Mouse (Mus musculus): ENCODE measurements around the gene Tfip11. TPM values are rescaled to one million over a fixed set of nuclear protein-coding genes. Genes with fewer than 3 reads are reported as not detected.

Gene Tfip11
- 37.0 and 37.2 TPM in 2 replicates for polyA plus RNA-seq (2015; fragmentation: Nextera tagmentation; extraction: Ambion mirVana)

- Histone ChIP-seq H3K27ac (ENCODE audit: low read length) (peak within 1 kb of the TSS; percentile 89), H3K4me2 (ENCODE audit: low read length) (peak within 1 kb of the TSS; percentile 71), H3K4me3 (ENCODE audit: low read depth, low read length) (peak within 1 kb of the TSS; percentile 97), H3K36me3 (ENCODE audit: control insufficient read depth, insufficient read depth, low read length) (peaks cover 19% of the 10 kb centered on the region), H3K9ac (ENCODE audit: low read depth, low read length) (peak within 1 kb of the TSS; percentile 83), H3K27me3 (ENCODE audit: control insufficient read depth, insufficient read depth, low read depth, low read length) (no peaks in the 10 kb centered on the region), H3K4me1 (ENCODE audit: control insufficient read depth, insufficient read depth, low read length) (peaks cover 14% of the 10 kb centered on the region), H3K9me3 (replicated peaks; ENCODE audit: control insufficient read depth, low read length, poor library complexity, severe bottlenecking) (no peaks in the 10 kb centered on the region)
- WGBS = 8% methylated on average over 48 of the region's 48 CpGs
- peak; percentile 92 for ATAC-seq
These were observed at the start of gene Tfip11 for GRCm38 (mm10) chr5:112325546-112326445. Gene Tfip11, plus strand, starts transcription at chr5:112326358.

DNA sequence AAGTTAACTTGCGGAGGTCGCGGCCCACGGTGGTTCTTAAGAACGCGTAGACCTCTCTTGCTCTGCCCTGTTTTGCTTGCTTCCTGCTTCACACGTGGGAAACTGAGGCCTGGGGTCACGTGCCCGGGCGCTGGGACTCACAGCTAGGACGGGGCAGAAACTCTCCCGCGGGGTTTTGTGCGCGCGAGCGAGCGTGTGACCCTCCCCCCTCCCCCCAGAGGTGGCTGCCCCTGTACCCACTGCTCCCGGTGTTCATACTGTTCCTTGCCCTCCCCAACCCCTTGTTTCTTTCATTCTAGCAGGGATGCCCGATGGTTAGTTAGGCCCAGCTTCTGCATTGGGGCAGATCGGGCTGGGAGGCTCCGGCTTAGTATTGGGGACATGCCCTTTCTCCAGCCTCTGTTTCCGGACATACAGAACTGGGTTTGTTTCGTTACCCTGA, 49.2 kb upstream of the Tfip11 start:
- Histone ChIP-seq H3K27me3 (ENCODE audit: control insufficient read depth, insufficient read depth, low read depth, low read length) (no peaks in the 10 kb centered on the region), H3K9me3 (replicated peaks; ENCODE audit: control insufficient read depth, low read length, poor library complexity, severe bottlenecking) (no peaks in the 10 kb centered on the region), H3K36me3 (ENCODE audit: control insufficient read depth, insufficient read depth, low read length) (no peaks in the 10 kb centered on the region), H3K4me1 (ENCODE audit: control insufficient read depth, insufficient read depth, low read length) (peaks cover 17% of the 10 kb centered on the region), H3K4me2 (ENCODE audit: low read length) (peak overlapping the region; percentile 95), H3K4me3 (ENCODE audit: low read depth, low read length) (peak overlapping the region; percentile 63), H3K27ac (ENCODE audit: low read length) (peak overlapping the region; percentile 20; the same call in 1 of the 2 replicates), H3K9ac (ENCODE audit: low read depth, low read length) (peak overlapping the region; percentile 75)
- peak; percentile 22; the same call in 1 of the 2 replicates for ATAC-seq
- WGBS = under 1% methylated on average over 19 of the region's 24 CpGs

DNA sequence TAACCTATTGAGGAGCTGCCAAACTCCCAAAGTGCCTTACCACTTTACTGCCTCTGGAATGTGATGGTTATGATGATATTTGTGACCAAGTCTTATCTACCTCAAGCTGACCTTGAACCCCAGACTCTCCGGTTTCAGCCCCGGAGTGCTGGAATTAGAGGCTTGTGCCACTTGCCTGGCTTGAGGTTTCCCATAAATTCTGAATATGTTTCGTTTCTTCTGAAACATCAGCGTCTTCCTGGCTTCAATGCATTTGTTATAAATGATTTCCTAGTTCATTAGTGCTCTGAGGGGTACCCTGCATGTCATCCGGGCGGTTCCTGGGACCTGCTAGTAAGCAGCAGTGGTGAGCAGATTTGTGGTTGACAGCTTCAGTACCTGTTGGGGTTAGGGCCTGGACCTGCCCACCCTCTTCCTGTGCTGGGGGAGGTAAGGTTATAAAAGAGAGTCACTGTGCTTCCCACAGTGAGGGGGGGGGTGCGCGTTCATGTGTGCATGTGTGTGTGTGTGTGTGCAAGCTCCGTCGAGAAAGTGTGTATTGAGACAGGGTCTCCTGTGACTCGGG, 48.2 kb upstream of the Tfip11 start:
- Histone ChIP-seq H3K9ac (ENCODE audit: low read depth, low read length) (no peak overlapping the region), H3K27ac (ENCODE audit: low read length) (no peak overlapping the region), H3K4me3 (ENCODE audit: low read depth, low read length) (no peak overlapping the region), H3K27me3 (ENCODE audit: control insufficient read depth, insufficient read depth, low read depth, low read length) (no peaks in the 10 kb centered on the region), H3K9me3 (replicated peaks; ENCODE audit: control insufficient read depth, low read length, poor library complexity, severe bottlenecking) (no peaks in the 10 kb centered on the region), H3K4me2 (ENCODE audit: low read length) (no peak overlapping the region; the same call in 1 of the 2 replicates), H3K4me1 (ENCODE audit: control insufficient read depth, insufficient read depth, low read length) (peaks cover 21% of the 10 kb centered on the region), H3K36me3 (ENCODE audit: control insufficient read depth, insufficient read depth, low read length) (no peaks in the 10 kb centered on the region)
- 91% methylated on average over 11 of the region's 11 CpGs for WGBS
- no peak for ATAC-seq

GRCm38 (mm10) chr5:112279181-112280021, 46.8 kb upstream of the Tfip11 start:
- 94% methylated on average over 17 of the region's 17 CpGs for WGBS
- no peak for ATAC-seq
- Histone ChIP-seq H3K4me3 (ENCODE audit: low read depth, low read length) (no peak overlapping the region), H3K27ac (ENCODE audit: low read length) (no peak overlapping the region), H3K4me2 (ENCODE audit: low read length) (no peak overlapping the region), H3K9ac (ENCODE audit: low read depth, low read length) (0 out of 2 replicates have a peak overlapping the region, but pooled peaks have one; percentile 18), H3K4me1 (ENCODE audit: control insufficient read depth, insufficient read depth, low read length) (peaks cover 21% of the 10 kb centered on the region), H3K9me3 (replicated peaks; ENCODE audit: control insufficient read depth, low read length, poor library complexity, severe bottlenecking) (no peaks in the 10 kb centered on the region), H3K36me3 (ENCODE audit: control insufficient read depth, insufficient read depth, low read length) (no peaks in the 10 kb centered on the region), H3K27me3 (ENCODE audit: control insufficient read depth, insufficient read depth, low read depth, low read length) (no peaks in the 10 kb centered on the region)

DNA sequence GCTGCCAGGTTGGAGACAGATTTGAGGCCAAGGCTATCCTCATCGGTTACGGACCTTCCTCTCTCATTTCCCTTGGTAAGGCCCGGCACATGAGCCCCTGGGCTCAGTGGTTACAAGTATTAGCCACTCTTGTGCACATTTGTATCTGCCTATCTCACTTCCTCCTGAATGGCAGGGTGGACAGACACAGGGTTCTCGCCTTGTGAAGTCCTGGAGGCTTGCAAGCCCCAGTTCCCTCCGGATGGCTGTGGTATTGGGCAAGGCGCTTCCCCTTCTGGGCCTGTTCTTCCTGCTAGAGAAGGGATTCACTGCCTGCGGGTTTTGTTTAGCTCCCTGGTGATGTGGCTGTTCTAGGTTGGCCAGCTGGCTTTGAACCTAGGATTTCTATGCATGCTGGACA, 46.0 kb upstream of the Tfip11 start:
- WGBS = 91% methylated on average over 7 of the region's 7 CpGs
- H3K9ac ChIP-seq (ENCODE audit: low read depth, low read length) = 0 out of 2 replicates have a peak overlapping the region, but pooled peaks have one; percentile 18
- peaks cover 19% of the 10 kb centered on the region for H3K4me1 ChIP-seq (ENCODE audit: control insufficient read depth, insufficient read depth, low read length)
- no peaks in the 10 kb centered on the region for H3K9me3 ChIP-seq (replicated peaks; ENCODE audit: control insufficient read depth, low read length, poor library complexity, severe bottlenecking)
- no peak overlapping the region for H3K27ac ChIP-seq (ENCODE audit: low read length)
- H3K36me3 ChIP-seq (ENCODE audit: control insufficient read depth, insufficient read depth, low read length) = no peaks in the 10 kb centered on the region
- no peaks in the 10 kb centered on the region for H3K27me3 ChIP-seq (ENCODE audit: control insufficient read depth, insufficient read depth, low read depth, low read length)
- no peak for ATAC-seq
- H3K4me2 ChIP-seq (ENCODE audit: low read length) = no peak overlapping the region
- no peak overlapping the region for H3K4me3 ChIP-seq (ENCODE audit: low read depth, low read length)

- no peak overlapping the region for H3K4me2 ChIP-seq (ENCODE audit: low read length)
- no peak overlapping the region for H3K27ac ChIP-seq (ENCODE audit: low read length)
- H3K27me3 ChIP-seq (ENCODE audit: control insufficient read depth, insufficient read depth, low read depth, low read length) = no peaks in the 10 kb centered on the region
- H3K36me3 ChIP-seq (ENCODE audit: control insufficient read depth, insufficient read depth, low read length) = no peaks in the 10 kb centered on the region
- ATAC-seq = no peak
- H3K4me3 ChIP-seq (ENCODE audit: low read depth, low read length) = no peak overlapping the region
- H3K4me1 ChIP-seq (ENCODE audit: control insufficient read depth, insufficient read depth, low read length) = peaks cover 17% of the 10 kb centered on the region
- WGBS = 51% methylated on average over 15 of the region's 15 CpGs
- H3K9me3 ChIP-seq (replicated peaks; ENCODE audit: control insufficient read depth, low read length, poor library complexity, severe bottlenecking) = no peaks in the 10 kb centered on the region
- no peak overlapping the region for H3K9ac ChIP-seq (ENCODE audit: low read depth, low read length)
These were observed 45.1 kb upstream of the Tfip11 start for GRCm38 (mm10) chr5:112280863-112281660.

DNA sequence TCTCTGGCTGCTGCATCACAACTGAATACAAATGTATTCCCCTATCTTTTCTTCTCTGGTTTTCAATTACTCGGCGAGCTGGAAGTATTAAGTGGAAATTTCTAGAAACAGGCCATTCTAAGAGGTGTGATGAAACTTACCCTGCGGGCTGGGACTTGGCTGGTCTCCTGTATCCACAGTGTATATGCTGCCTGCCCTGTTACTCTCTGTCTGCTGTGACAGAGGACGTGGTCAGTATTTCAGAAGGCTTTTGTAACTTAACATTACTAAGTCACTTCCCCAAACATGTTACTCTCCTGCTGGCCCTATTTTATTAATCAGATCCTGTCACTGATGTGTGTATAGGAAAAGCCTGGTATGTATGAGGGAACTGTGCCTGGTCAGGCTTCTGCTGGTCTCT, 44.5 kb upstream of the Tfip11 start:
- Histone ChIP-seq H3K4me1 (ENCODE audit: control insufficient read depth, insufficient read depth, low read length) (peaks cover 17% of the 10 kb centered on the region), H3K4me2 (ENCODE audit: low read length) (no peak overlapping the region), H3K9me3 (replicated peaks; ENCODE audit: control insufficient read depth, low read length, poor library complexity, severe bottlenecking) (no peaks in the 10 kb centered on the region), H3K27me3 (ENCODE audit: control insufficient read depth, insufficient read depth, low read depth, low read length) (no peaks in the 10 kb centered on the region), H3K27ac (ENCODE audit: low read length) (no peak overlapping the region), H3K9ac (ENCODE audit: low read depth, low read length) (no peak overlapping the region), H3K4me3 (ENCODE audit: low read depth, low read length) (no peak overlapping the region), H3K36me3 (ENCODE audit: control insufficient read depth, insufficient read depth, low read length) (no peaks in the 10 kb centered on the region)
- no peak for ATAC-seq
- 87% methylated on average over 4 of the region's 4 CpGs for WGBS

DNA sequence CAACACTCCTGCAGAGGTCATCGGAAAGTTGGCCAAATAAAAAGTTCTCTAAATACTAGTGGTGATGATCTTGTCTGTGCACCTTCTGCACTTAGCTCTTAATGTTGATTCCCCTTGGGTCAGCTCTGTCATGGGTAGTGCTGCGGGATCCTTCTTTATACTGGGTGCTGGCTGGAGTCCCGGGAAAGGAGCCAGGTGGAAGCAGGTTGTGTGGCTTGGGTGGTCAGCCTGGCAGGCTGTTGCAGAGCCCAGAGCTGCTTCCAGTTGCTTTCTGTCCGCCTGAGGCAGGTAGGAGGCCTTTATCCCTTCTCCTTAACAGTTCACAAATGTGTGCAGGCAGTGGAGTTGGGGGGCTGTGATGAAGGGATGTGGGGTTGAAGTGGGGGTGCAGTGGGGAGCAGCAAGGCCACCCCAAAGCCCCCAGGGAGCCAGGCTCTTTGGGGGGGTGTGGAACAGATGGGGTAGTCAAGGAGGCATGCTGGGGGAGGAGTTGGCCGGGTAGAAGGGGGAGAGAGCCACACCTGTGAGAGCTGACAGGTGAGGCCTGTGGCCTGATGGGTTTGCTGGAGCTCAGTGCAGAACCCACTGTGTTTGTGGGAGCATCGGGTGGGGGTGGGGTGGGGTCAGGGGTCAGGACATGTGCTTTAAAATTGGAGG, 43.9 kb upstream of the Tfip11 start:
- Histone ChIP-seq H3K27ac (ENCODE audit: low read length) (no peak overlapping the region), H3K9me3 (replicated peaks; ENCODE audit: control insufficient read depth, low read length, poor library complexity, severe bottlenecking) (no peaks in the 10 kb centered on the region), H3K4me1 (ENCODE audit: control insufficient read depth, insufficient read depth, low read length) (peaks cover 13% of the 10 kb centered on the region), H3K4me2 (ENCODE audit: low read length) (no peak overlapping the region), H3K4me3 (ENCODE audit: low read depth, low read length) (no peak overlapping the region), H3K36me3 (ENCODE audit: control insufficient read depth, insufficient read depth, low read length) (no peaks in the 10 kb centered on the region), H3K9ac (ENCODE audit: low read depth, low read length) (no peak overlapping the region), H3K27me3 (ENCODE audit: control insufficient read depth, insufficient read depth, low read depth, low read length) (no peaks in the 10 kb centered on the region)
- no peak for ATAC-seq
- 79% methylated on average over 6 of the region's 6 CpGs for WGBS

All from midbrain, embryonic 16.5 days (tissue).